In genomic region chr11:94994208-94994814, GRCm38 (mm10) we compare ENCODE assay signal across 7 mouse cellular contexts. TPM values are rescaled to one million over a fixed set of nuclear protein-coding genes. Genes with fewer than 3 reads are reported as not detected.
DNase-seq lines count a peak whose midpoint lies in the region; ATAC-seq lines count a peak whose summit lies in the region.

No protein-coding gene starts in this region.

- ATAC-seq in intestine, embryonic 16.5 days, result no peak
- ATAC-seq in midbrain, embryonic 15.5 days (replicated peaks), result no peak

- 70% methylated on average over 10 of the region's 10 CpGs for WGBS in forebrain, embryonic 10.5 days
- 46% methylated on average over 10 of the region's 10 CpGs for WGBS in intestine, embryonic 16.5 days
- 43% methylated on average over 10 of the region's 10 CpGs for WGBS in midbrain, embryonic 15.5 days

- peaks cover 55% of the 10 kb centered on the region for H3K36me3 ChIP-seq in forebrain, embryonic 10.5 days (replicated peaks)
- 0 out of 2 replicates have a peak, but pooled peaks cover 4% of the 10 kb centered on the region for H3K36me3 ChIP-seq in intestine, embryonic 16.5 days (ENCODE audit: control insufficient read depth, insufficient read depth, low read length)
- H3K36me3 ChIP-seq in midbrain, embryonic 15.5 days (replicated peaks), result peaks cover 15% of the 10 kb centered on the region

- DNase-seq in thymus, postnatal 0 days (ENCODE audit: low spot score), result peak; percentile 2
- DNase-seq in thymus, postnatal 10 days (ENCODE audit: low spot score in 2 of 2), result no peak
- DNase-seq in forebrain, embryonic 10.5 days (ENCODE audit: extremely low spot score, low spot score), result no peak
- no peak for DNase-seq in urinary bladder, postnatal 4 days (ENCODE audit: low spot score in 2 of 2)
- DNase-seq in urinary bladder, postnatal 36 days (ENCODE audit: low spot score in 2 of 2), result no peak

- no peaks in the 10 kb centered on the region for H3K27me3 ChIP-seq in forebrain, embryonic 10.5 days (ENCODE audit: poor library complexity, severe bottlenecking)
- no peaks in the 10 kb centered on the region for H3K27me3 ChIP-seq in intestine, embryonic 16.5 days (replicated peaks; ENCODE audit: control insufficient read depth, insufficient read depth, low read length)
- no peaks in the 10 kb centered on the region for H3K27me3 ChIP-seq in midbrain, embryonic 15.5 days (replicated peaks)

- peaks cover 78% of the 10 kb centered on the region for H3K4me1 ChIP-seq in forebrain, embryonic 10.5 days
- peaks cover 65% of the 10 kb centered on the region for H3K4me1 ChIP-seq in intestine, embryonic 16.5 days (ENCODE audit: control insufficient read depth, insufficient read depth, low read length)
- H3K4me1 ChIP-seq in midbrain, embryonic 15.5 days, result peaks cover 61% of the 10 kb centered on the region

- peak overlapping the region; percentile 97 for H3K27ac ChIP-seq in forebrain, embryonic 10.5 days
- H3K27ac ChIP-seq in intestine, embryonic 16.5 days (ENCODE audit: low read length), result no peak overlapping the region
- H3K27ac ChIP-seq in midbrain, embryonic 15.5 days, result no peak overlapping the region

- H3K9me3 ChIP-seq in forebrain, embryonic 10.5 days, result no peaks in the 10 kb centered on the region
- no peaks in the 10 kb centered on the region for H3K9me3 ChIP-seq in intestine, embryonic 16.5 days (ENCODE audit: control insufficient read depth, low read length)
- H3K9me3 ChIP-seq in midbrain, embryonic 15.5 days, result no peaks in the 10 kb centered on the region

- peak overlapping the region; percentile 89 for H3K9ac ChIP-seq in intestine, embryonic 16.5 days (ENCODE audit: low read depth, low read length)
- H3K9ac ChIP-seq in midbrain, embryonic 15.5 days, result peak overlapping the region; percentile 98

- H3K4me3 ChIP-seq in forebrain, embryonic 10.5 days, result peak overlapping the region; percentile 96
- H3K4me3 ChIP-seq in intestine, embryonic 16.5 days (ENCODE audit: low read length), result peak overlapping the region; percentile 87
- peak overlapping the region; percentile 97 for H3K4me3 ChIP-seq in midbrain, embryonic 15.5 days

- peak overlapping the region; percentile 97 for H3K4me2 ChIP-seq in intestine, embryonic 16.5 days (ENCODE audit: low read depth, low read length)
- H3K4me2 ChIP-seq in midbrain, embryonic 15.5 days, result peak overlapping the region; percentile 98

RNA-seq across cellular contexts. Expression of gene Ppp1r9b, which starts 3.5 kb away (rescaled TPM):
- 21.5 and 27.9 TPM in 2 replicates for polyA plus RNA-seq in thymus, postnatal 0 days (2015; fragmentation: Nextera tagmentation; extraction: Ambion mirVana)
- polyA plus RNA-seq in forebrain, embryonic 10.5 days (2016; fragmentation: Nextera tagmentation; extraction: Ambion mirVana), result 8.7 and 10.7 TPM in 2 replicates
- 5.2 and 5.6 TPM in 2 replicates for polyA plus RNA-seq in intestine, embryonic 16.5 days (2015; fragmentation: Nextera tagmentation; extraction: Ambion mirVana)
- polyA plus RNA-seq in midbrain, embryonic 15.5 days (2015; fragmentation: Nextera tagmentation; extraction: Ambion mirVana), result 20.5 and 22.2 TPM in 2 replicates

RNA-seq across cellular contexts. Expression of gene Samd14, which starts 15.4 kb away (rescaled TPM):
- polyA plus RNA-seq in thymus, postnatal 0 days (2015; fragmentation: Nextera tagmentation; extraction: Ambion mirVana), result 6.7 and 7.0 TPM in 2 replicates
- 35.8 and 36.7 TPM in 2 replicates for polyA plus RNA-seq in forebrain, embryonic 10.5 days (2016; fragmentation: Nextera tagmentation; extraction: Ambion mirVana)
- polyA plus RNA-seq in intestine, embryonic 16.5 days (2015; fragmentation: Nextera tagmentation; extraction: Ambion mirVana), result 13.2 and 13.6 TPM in 2 replicates
- 171 and 177 TPM in 2 replicates for polyA plus RNA-seq in midbrain, embryonic 15.5 days (2015; fragmentation: Nextera tagmentation; extraction: Ambion mirVana)

RNA-seq across cellular contexts. Expression of gene Sgca, which starts 18.2 kb away (rescaled TPM):
- 0.22 and 0.30 TPM in 2 replicates for polyA plus RNA-seq in thymus, postnatal 0 days (2015; fragmentation: Nextera tagmentation; extraction: Ambion mirVana)
- not detected in 2 replicates for polyA plus RNA-seq in forebrain, embryonic 10.5 days (2016; fragmentation: Nextera tagmentation; extraction: Ambion mirVana)
- 0.26 and 0.36 TPM in 2 replicates for polyA plus RNA-seq in intestine, embryonic 16.5 days (2015; fragmentation: Nextera tagmentation; extraction: Ambion mirVana)
- polyA plus RNA-seq in midbrain, embryonic 15.5 days (2015; fragmentation: Nextera tagmentation; extraction: Ambion mirVana), result not detected in 2 replicates

RNA-seq across cellular contexts. Expression of gene Hils1, which starts 26.9 kb away (rescaled TPM):
- polyA plus RNA-seq in thymus, postnatal 0 days (2015; fragmentation: Nextera tagmentation; extraction: Ambion mirVana), result not detected in 2 replicates
- polyA plus RNA-seq in forebrain, embryonic 10.5 days (2016; fragmentation: Nextera tagmentation; extraction: Ambion mirVana), result not detected in 2 replicates
- not detected in 2 replicates for polyA plus RNA-seq in intestine, embryonic 16.5 days (2015; fragmentation: Nextera tagmentation; extraction: Ambion mirVana)
- not detected in 2 replicates for polyA plus RNA-seq in midbrain, embryonic 15.5 days (2015; fragmentation: Nextera tagmentation; extraction: Ambion mirVana)

RNA-seq across cellular contexts. Expression of gene Pdk2, which starts 46.8 kb away (rescaled TPM):
- polyA plus RNA-seq in thymus, postnatal 0 days (2015; fragmentation: Nextera tagmentation; extraction: Ambion mirVana), result 13.0 and 13.9 TPM in 2 replicates
- 12.1 and 12.5 TPM in 2 replicates for polyA plus RNA-seq in forebrain, embryonic 10.5 days (2016; fragmentation: Nextera tagmentation; extraction: Ambion mirVana)
- 42.2 and 48.2 TPM in 2 replicates for polyA plus RNA-seq in intestine, embryonic 16.5 days (2015; fragmentation: Nextera tagmentation; extraction: Ambion mirVana)
- 27.4 and 28.2 TPM in 2 replicates for polyA plus RNA-seq in midbrain, embryonic 15.5 days (2015; fragmentation: Nextera tagmentation; extraction: Ambion mirVana)
